Mouse (Mus musculus): ENCODE results near the gene Gm20479.

The Gm20479 gene

GRCm38 (mm10) chr7:27333316-27333941 lies 23.8 kb downstream of the Gm20479 start:
- DNase-seq = peak; percentile 66

GRCm38 (mm10) chr7:27332353-27333199 lies 24.6 kb downstream of the Gm20479 start:
- DNase-seq = peak; percentile 84

GRCm38 (mm10) chr7:27331854-27332253 lies 25.4 kb downstream of the Gm20479 start:
- DNase-seq = no peak

GRCm38 (mm10) chr7:27331541-27331851 lies 25.7 kb downstream of the Gm20479 start:
- DNase-seq = no peak

GRCm38 (mm10) chr7:27330709-27331540 lies 26.3 kb downstream of the Gm20479 start:
- peak; percentile 86 for DNase-seq

GRCm38 (mm10) chr7:27329981-27330380 lies 27.2 kb downstream of the Gm20479 start:
- DNase-seq = no peak

GRCm38 (mm10) chr7:27329326-27329947 lies 27.8 kb downstream of the Gm20479 start:
- peak; percentile 84 for DNase-seq

- no peak for DNase-seq
These were observed 28.6 kb downstream of the Gm20479 start for GRCm38 (mm10) chr7:27328648-27329047.

GRCm38 (mm10) chr7:27328161-27328560 lies 29.1 kb downstream of the Gm20479 start:
- DNase-seq = no peak

- DNase-seq = no peak
These were observed 29.7 kb downstream of the Gm20479 start for GRCm38 (mm10) chr7:27327500-27327899.

GRCm38 (mm10) chr7:27326101-27326880 lies 30.9 kb downstream of the Gm20479 start:
- DNase-seq = no peak

GRCm38 (mm10) chr7:27325697-27326096 lies 31.5 kb downstream of the Gm20479 start:
- DNase-seq = peak; percentile 70

- no peak for DNase-seq
These were observed 32.3 kb downstream of the Gm20479 start for GRCm38 (mm10) chr7:27324928-27325327.

- DNase-seq = no peak
These were observed 33.1 kb downstream of the Gm20479 start for GRCm38 (mm10) chr7:27324161-27324560.

- DNase-seq = no peak
These were observed 34.2 kb downstream of the Gm20479 start for GRCm38 (mm10) chr7:27323001-27323400.

GRCm38 (mm10) chr7:27322291-27322690 lies 34.9 kb downstream of the Gm20479 start:
- DNase-seq = no peak

- DNase-seq = no peak
These were observed 37.8 kb downstream of the Gm20479 start for GRCm38 (mm10) chr7:27319411-27319810.

GRCm38 (mm10) chr7:27315958-27316357 lies 41.3 kb downstream of the Gm20479 start:
- DNase-seq = peak; percentile 81

- DNase-seq = no peak
These were observed 42.8 kb downstream of the Gm20479 start for GRCm38 (mm10) chr7:27314393-27314792.

GRCm38 (mm10) chr7:27311651-27312284 lies 45.5 kb downstream of the Gm20479 start:
- DNase-seq = no peak

- peak; percentile 30 for DNase-seq
These were observed 46.2 kb downstream of the Gm20479 start for GRCm38 (mm10) chr7:27310996-27311535.
